ENCODE assay signal across 9 mouse cellular contexts in the genomic region with DNA sequence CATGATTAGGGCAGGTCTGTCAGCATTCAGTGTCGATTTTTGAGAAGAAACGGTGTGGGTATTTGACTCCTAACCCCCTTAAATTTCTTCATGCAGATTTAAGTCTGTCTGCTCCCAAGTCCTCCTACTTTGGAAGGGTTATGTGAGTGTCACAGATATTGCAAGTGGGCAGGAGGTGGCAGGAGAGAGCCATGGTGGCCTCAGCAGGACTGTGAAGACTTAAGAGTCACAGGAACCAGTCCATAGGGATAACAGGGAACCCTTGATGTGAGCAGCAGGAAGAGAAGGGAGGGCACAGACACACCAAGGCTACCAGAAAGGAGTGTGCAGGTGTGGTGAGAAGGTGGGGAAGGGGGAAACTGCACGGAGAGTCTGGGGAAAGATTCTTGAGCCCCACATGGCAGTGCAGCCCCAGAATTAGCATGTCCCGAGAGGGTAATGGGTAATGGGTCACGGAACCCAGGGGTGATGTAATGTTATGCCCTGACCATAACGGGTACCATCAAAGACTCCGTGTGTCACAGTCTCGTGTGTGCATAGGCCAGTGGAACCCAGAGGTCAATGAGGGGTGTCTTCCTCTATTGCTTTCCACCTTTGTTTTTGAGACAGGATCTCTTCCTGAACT.
DNase-seq lines count a peak whose midpoint lies in the region; ATAC-seq and TF ChIP-seq lines count a peak whose summit lies in the region.
"Had no signal": no experiment of that assay in that cellular context is flagged by ENCODE, and none has a peak within 500 bp of the region (broad histone marks: within the 10 kb centered on the region; RNA-seq: fewer than 3 reads in every experiment).

No protein-coding gene starts in this region.

- no peak overlapping the region for H3K27ac ChIP-seq in forebrain, embryonic 10.5 days
- H3K27ac ChIP-seq in midbrain, embryonic 12.5 days (replicated peaks), result no peak overlapping the region
- no peak overlapping the region for H3K27ac ChIP-seq in stomach, postnatal 0 days (replicated peaks)
- H3K27ac ChIP-seq: limb, embryonic 15.5 days had no signal

- intact Hi-C loops in heart, postnatal 25 days (cut with DNase I), result loop anchor here (2.0 to 5.0 kb wide), 2 partner anchors 802 to 1003 kb away; no protein-coding TSS in a partner anchor

- H3K4me3 ChIP-seq in forebrain, embryonic 10.5 days, result no peak overlapping the region
- no peak overlapping the region for H3K4me3 ChIP-seq in midbrain, embryonic 12.5 days
- no peak overlapping the region for H3K4me3 ChIP-seq in stomach, postnatal 0 days (ENCODE audit: low read depth, low read length)
- H3K4me3 ChIP-seq: limb, embryonic 15.5 days had no signal

- peaks cover 65% of the 10 kb centered on the region for H3K27me3 ChIP-seq in forebrain, embryonic 10.5 days (ENCODE audit: poor library complexity, severe bottlenecking)
- peaks cover 41% of the 10 kb centered on the region for H3K27me3 ChIP-seq in midbrain, embryonic 12.5 days
- H3K27me3 ChIP-seq in stomach, postnatal 0 days (ENCODE audit: control insufficient read depth, insufficient read depth, low read length), result no peaks in the 10 kb centered on the region

- H3K4me2 ChIP-seq in midbrain, embryonic 12.5 days (replicated peaks), result no peak overlapping the region
- H3K4me2 ChIP-seq in stomach, postnatal 0 days (replicated peaks; ENCODE audit: low read depth), result no peak overlapping the region
- H3K4me2 ChIP-seq: limb, embryonic 15.5 days had no signal

- H3K36me3 ChIP-seq in forebrain, embryonic 10.5 days (replicated peaks), result no peaks in the 10 kb centered on the region
- no peaks in the 10 kb centered on the region for H3K36me3 ChIP-seq in midbrain, embryonic 12.5 days
- no peaks in the 10 kb centered on the region for H3K36me3 ChIP-seq in stomach, postnatal 0 days (ENCODE audit: control insufficient read depth, insufficient read depth, low read length)
- H3K36me3 ChIP-seq: limb, embryonic 15.5 days had no signal

- H3K4me1 ChIP-seq in forebrain, embryonic 10.5 days, result peaks cover 27% of the 10 kb centered on the region
- H3K4me1 ChIP-seq in midbrain, embryonic 12.5 days, result peaks cover 20% of the 10 kb centered on the region
- H3K4me1 ChIP-seq in stomach, postnatal 0 days (replicated peaks; ENCODE audit: control insufficient read depth, insufficient read depth), result peaks cover 14% of the 10 kb centered on the region

- 0 out of 2 replicates have a peak, but pooled peaks have one; percentile 27 for ATAC-seq in midbrain, embryonic 12.5 days (ENCODE audit: low FRiP score, low read depth)
- ATAC-seq in stomach, postnatal 0 days (ENCODE audit: low FRiP score, low TSS enrichment), result peak; percentile 72

- peak; percentile 41 for DNase-seq in heart, adult 8-10 months (ENCODE audit: low spot score)
- no peak for DNase-seq in heart, postnatal 25 days (ENCODE audit: low spot score)
- peak; percentile 77 to 83 for DNase-seq in adrenal gland, postnatal 36 days
- peak; percentile 53 for DNase-seq in forebrain, embryonic 10.5 days (ENCODE audit: extremely low spot score, low spot score)
- peak; percentile 12 for DNase-seq in induced T-regulatory cell, adult 2 months (ENCODE audit: low read depth)
- peak; percentile 26 to 28 for DNase-seq in left cerebral cortex, adult 8-10 months (ENCODE audit: low spot score in 2 of 2)
- peak; percentile 81 for DNase-seq in stomach, postnatal 0 days (ENCODE audit: low spot score)

- 69% methylated on average over 8 of the region's 8 CpGs for WGBS in forebrain, embryonic 10.5 days
- 58% methylated on average over 8 of the region's 8 CpGs for WGBS in midbrain, embryonic 12.5 days
- 56% methylated on average over 8 of the region's 8 CpGs for WGBS in stomach, postnatal 0 days

- no peak overlapping the region for H3K9ac ChIP-seq in midbrain, embryonic 12.5 days (replicated peaks)
- no peak overlapping the region for H3K9ac ChIP-seq in stomach, postnatal 0 days (ENCODE audit: low read length)
- H3K9ac ChIP-seq: limb, embryonic 15.5 days had no signal

- TF ChIP-seq EP300 in stomach, postnatal 0 days (optimal IDR thresholded peaks at IDR 0.05), result no peak

- TF ChIP-seq CTCF in stomach, postnatal 0 days (IDR thresholded peaks at IDR 0.05; ENCODE audit: low read depth), result peak; percentile 97

- no peaks in the 10 kb centered on the region for H3K9me3 ChIP-seq in forebrain, embryonic 10.5 days
- H3K9me3 ChIP-seq in midbrain, embryonic 12.5 days, result no peaks in the 10 kb centered on the region
- no peaks in the 10 kb centered on the region for H3K9me3 ChIP-seq in stomach, postnatal 0 days (ENCODE audit: control insufficient read depth, low read length)
- H3K9me3 ChIP-seq: limb, embryonic 15.5 days had no signal
